Mouse (Mus musculus) C2C12 (cell line): ENCODE data around the gene Gdf15. TPM values are rescaled to one million over a fixed set of nuclear protein-coding genes. Genes with fewer than 3 reads are reported as not detected.

Source experiments
- H3K27me3 ChIP-seq: one replicate; pipeline ENCODE4 v1.6.1; 2011; ENCODE audit not compliant: control insufficient read depth, insufficient read depth, insufficient read length
- H3K36me3 ChIP-seq: one replicate; pipeline ENCODE4 v1.6.1; 2011; ENCODE audit not compliant: control insufficient read depth, insufficient read depth
- H3K4me3 ChIP-seq: one replicate; pipeline ENCODE4 v1.5.1; 2011; ENCODE audit warnings: mild to moderate bottlenecking, control low read depth; ENCODE audit not compliant: poor library complexity, insufficient read depth, severe bottlenecking
- H3K79me2 ChIP-seq: one replicate; pipeline ENCODE4 v1.6.1; 2011; ENCODE audit not compliant: control insufficient read depth, insufficient read depth
- H3K79me3 ChIP-seq: one replicate; pipeline ENCODE4 v1.6.1; 2011; ENCODE audit warnings: low read depth, control low read depth
- H3ac ChIP-seq: one replicate; pipeline ENCODE3; 2011; ENCODE audit warnings: low read depth; ENCODE audit not compliant: control insufficient read depth, insufficient read length
- CEBPB ChIP-seq: IDR thresholded peaks from one replicate; pipeline ENCODE4 v1.6.1; 2011; ENCODE audit warnings: low read depth, mild to moderate bottlenecking, control low read depth, moderate library complexity
- CTCF ChIP-seq: IDR thresholded peaks from one replicate; pipeline ENCODE4 v1.5.1; 2011; ENCODE audit not compliant: control insufficient read depth, insufficient read depth, insufficient read length
- FOSL1 ChIP-seq: IDR thresholded peaks from one replicate; pipeline ENCODE4 v1.8.0; 2011; ENCODE audit warnings: mild to moderate bottlenecking, low read length; ENCODE audit not compliant: poor library complexity, insufficient read depth, severe bottlenecking
- MAX ChIP-seq: IDR thresholded peaks from one replicate; pipeline ENCODE4 v1.6.1; 2011; ENCODE audit warnings: mild to moderate bottlenecking, control low read depth
- MYOD1 ChIP-seq: IDR thresholded peaks from one replicate; pipeline ENCODE4 v1.6.1; 2011; ENCODE audit warnings: low read depth; ENCODE audit not compliant: control insufficient read depth, insufficient read length
- MYOG ChIP-seq: IDR thresholded peaks from one replicate; pipeline ENCODE4 v1.6.1; 2011; ENCODE audit not compliant: control insufficient read depth, insufficient read length; ENCODE audit errors: extremely low read depth
- USF1 ChIP-seq: IDR thresholded peaks from one replicate; pipeline ENCODE4 v1.6.1; 2011; ENCODE audit warnings: low read depth, mild to moderate bottlenecking, control low read depth, moderate library complexity
- polyA plus RNA-seq: library from polyadenylated mRNA; unstranded; fragments of >200 nt; fragmentation: generic; extraction: Trizol; gene quantifications from one replicate; pipeline ENCODE4 v1.2.1, GENCODE M21; 2012; ENCODE audit warnings: missing spikeins

The Gdf15 gene
- polyA plus RNA-seq, 1 experiment = 20.9 TPM

DNA sequence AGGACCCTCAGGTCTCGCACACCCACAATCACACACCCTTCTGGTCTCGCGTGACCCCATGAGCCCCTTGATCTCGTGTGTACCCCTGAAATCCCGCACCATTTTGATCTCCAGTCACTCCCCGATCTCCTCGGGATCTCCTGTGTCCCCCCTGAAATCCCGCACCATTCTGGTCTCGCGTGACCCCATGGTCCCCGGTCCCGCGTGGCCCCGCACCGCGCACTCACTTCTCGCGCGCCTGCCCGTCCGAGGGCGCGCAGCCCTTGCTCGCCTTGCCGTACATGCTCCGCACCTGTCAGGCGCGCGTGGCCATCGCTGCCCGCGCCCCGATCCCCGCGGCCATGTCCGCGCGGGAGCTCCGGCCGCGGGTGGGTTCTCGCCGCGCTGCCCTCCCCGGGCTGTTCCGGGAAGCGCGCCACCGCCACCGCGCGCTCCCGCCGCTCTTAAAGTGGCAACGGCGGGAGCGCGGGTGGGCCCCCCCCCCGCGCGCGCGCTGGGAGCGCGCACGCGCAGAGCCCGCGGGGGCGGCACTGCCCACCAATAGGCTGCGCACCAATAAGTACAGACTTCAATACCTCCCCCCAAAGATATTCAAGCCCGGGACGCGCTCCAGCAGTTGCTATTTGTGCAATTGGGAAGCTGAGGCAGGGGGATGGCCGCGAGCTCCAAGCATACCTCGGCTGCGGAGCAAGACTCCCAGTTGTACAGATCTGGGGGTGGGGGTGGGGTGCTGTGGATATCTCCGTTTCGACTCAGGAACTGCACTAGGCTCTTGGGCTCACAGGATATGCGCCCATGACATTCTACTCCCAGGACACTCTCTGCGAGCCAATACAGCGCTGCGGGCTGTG is 24.1 kb downstream of the Gdf15 start:
- peaks cover under 1% of the 10 kb centered on the region for H3K36me3 ChIP-seq
- TF ChIP-seq CEBPB (no peak), MAX (peak; percentile 8)
- H3K4me3 ChIP-seq = peak overlapping the region; percentile 61
- H3K79me3 ChIP-seq = peaks cover 17% of the 10 kb centered on the region
- peak overlapping the region; percentile 100 for H3ac ChIP-seq
- H3K27me3 ChIP-seq = no peaks in the 10 kb centered on the region
- peaks cover 44% of the 10 kb centered on the region for H3K79me2 ChIP-seq

DNA sequence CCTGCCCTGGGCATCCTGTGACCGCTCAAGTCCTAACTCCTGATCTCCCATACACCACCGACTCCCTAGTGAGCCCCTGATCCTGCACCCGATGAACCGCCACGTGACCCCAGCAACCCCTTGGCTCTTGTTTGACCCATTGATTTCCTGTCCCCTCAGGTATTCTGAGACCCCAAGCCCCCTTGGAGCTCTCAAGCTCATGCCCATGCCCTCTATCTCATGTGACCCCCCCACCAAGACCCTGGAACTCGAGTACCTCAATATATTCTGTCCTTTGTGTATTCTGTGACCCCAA is 24.7 kb downstream of the Gdf15 start:
- H3K79me2 ChIP-seq = peaks cover 44% of the 10 kb centered on the region
- peaks cover 7% of the 10 kb centered on the region for H3K36me3 ChIP-seq
- TF ChIP-seq USF1 = peak; percentile 56
- no peak for TF ChIP-seq MYOD1
- peak overlapping the region; percentile 61 for H3K4me3 ChIP-seq
- H3ac ChIP-seq = peak overlapping the region; percentile 100
- H3K27me3 ChIP-seq = no peaks in the 10 kb centered on the region
- H3K79me3 ChIP-seq = peaks cover 21% of the 10 kb centered on the region

GRCm38 (mm10) chr8:70606780-70607602 is 25.3 kb downstream of the Gdf15 start:
- no peaks in the 10 kb centered on the region for H3K27me3 ChIP-seq
- peaks cover 21% of the 10 kb centered on the region for H3K79me3 ChIP-seq
- H3K4me3 ChIP-seq = peak overlapping the region; percentile 61
- no peak for TF ChIP-seq CEBPB
- TF ChIP-seq MYOG = no peak
- TF ChIP-seq MAX = no peak
- no peak for TF ChIP-seq CTCF
- no peak for TF ChIP-seq USF1
- TF ChIP-seq MYOD1 = no peak
- no peak for TF ChIP-seq FOSL1
- H3ac ChIP-seq = peak overlapping the region; percentile 100
- H3K36me3 ChIP-seq = peaks cover 10% of the 10 kb centered on the region
- peaks cover 44% of the 10 kb centered on the region for H3K79me2 ChIP-seq

GRCm38 (mm10) chr8:70605871-70606779 is 26.1 kb downstream of the Gdf15 start:
- no peak for TF ChIP-seq MYOG
- TF ChIP-seq FOSL1 = no peak
- TF ChIP-seq CEBPB = no peak
- no peaks in the 10 kb centered on the region for H3K27me3 ChIP-seq
- H3K79me3 ChIP-seq = peaks cover 21% of the 10 kb centered on the region
- no peak overlapping the region for H3ac ChIP-seq
- peaks cover 10% of the 10 kb centered on the region for H3K36me3 ChIP-seq
- peaks cover 44% of the 10 kb centered on the region for H3K79me2 ChIP-seq
- no peak overlapping the region for H3K4me3 ChIP-seq

GRCm38 (mm10) chr8:70604558-70604957 is 27.7 kb downstream of the Gdf15 start:
- Histone ChIP-seq H3ac (no peak overlapping the region), H3K36me3 (peaks cover 10% of the 10 kb centered on the region), H3K4me3 (no peak overlapping the region), H3K27me3 (no peaks in the 10 kb centered on the region), H3K79me3 (peaks cover 21% of the 10 kb centered on the region), H3K79me2 (peaks cover 44% of the 10 kb centered on the region)
- TF ChIP-seq USF1 (no peak), CEBPB (no peak), FOSL1 (no peak), MYOD1 (no peak), MAX (no peak), MYOG (no peak), CTCF (no peak)
